Mouse (Mus musculus): Measurements from ENCODE around the gene Scn4a. TPM values are rescaled to one million over a fixed set of nuclear protein-coding genes. Genes with fewer than 3 reads are reported as not detected.
"Not testable (repeated sequence)": the region's sequence is repeated elsewhere in the genome, so short reads cannot be mapped to it uniquely, and the experiment has no call there.

Gene Scn4a
- total and polyA plus RNA-seq, 2 experiments from 2014 or later: 0.02 TPM; not detected in 1

- Histone ChIP-seq H3K4me3 (ENCODE audit: low read depth, low read length) (no peak overlapping the region), H3K27me3 (ENCODE audit: insufficient read depth, low read length) (no peaks in the 10 kb centered on the region), H3K36me3 (ENCODE audit: insufficient read depth, low read length) (no peaks in the 10 kb centered on the region), H3K9me3 (ENCODE audit: low read length) (no peaks in the 10 kb centered on the region), H3K9ac (replicated peaks; ENCODE audit: low read length, poor library complexity, severe bottlenecking) (no peak overlapping the region), H3K27ac (ENCODE audit: low read depth, low read length) (no peak overlapping the region), H3K4me2 (ENCODE audit: low read depth, low read length, poor library complexity, severe bottlenecking) (no peak overlapping the region), H3K4me1 (ENCODE audit: insufficient read depth, low read length) (no peaks in the 10 kb centered on the region)
- WGBS: 84% methylated on average over 9 of the region's 9 CpGs
- DNase-seq (ENCODE audit: low spot score): no peak
- no peak for ATAC-seq (ENCODE audit: low FRiP score)
- no peak for TF ChIP-seq CTCF (IDR thresholded peaks at IDR 0.05)
These were observed 12.0 kb downstream of the Scn4a start for GRCm38 (mm10) chr11:106340990-106341520.

GRCm38 (mm10) chr11:106339323-106339722 lies 13.8 kb downstream of the Scn4a start:
- not testable (repeated sequence) for H3K4me1 ChIP-seq (ENCODE audit: insufficient read depth, low read length); DNase-seq (ENCODE audit: low spot score); H3K36me3 ChIP-seq (ENCODE audit: insufficient read depth, low read length); H3K9ac ChIP-seq (replicated peaks; ENCODE audit: low read length, poor library complexity, severe bottlenecking); ATAC-seq (ENCODE audit: low FRiP score); H3K4me3 ChIP-seq (ENCODE audit: low read depth, low read length); H3K4me2 ChIP-seq (ENCODE audit: low read depth, low read length, poor library complexity, severe bottlenecking); H3K27ac ChIP-seq (ENCODE audit: low read depth, low read length); H3K27me3 ChIP-seq (ENCODE audit: insufficient read depth, low read length); H3K9me3 ChIP-seq (ENCODE audit: low read length)
- 90% methylated on average over 4 of the region's 4 CpGs for WGBS

- Histone ChIP-seq H3K9me3 (ENCODE audit: low read length) (no peaks in the 10 kb centered on the region), H3K4me1 (ENCODE audit: insufficient read depth, low read length) (no peaks in the 10 kb centered on the region), H3K27ac (ENCODE audit: low read depth, low read length) (no peak overlapping the region), H3K9ac (replicated peaks; ENCODE audit: low read length, poor library complexity, severe bottlenecking) (no peak overlapping the region), H3K36me3 (ENCODE audit: insufficient read depth, low read length) (no peaks in the 10 kb centered on the region), H3K4me3 (ENCODE audit: low read depth, low read length) (no peak overlapping the region), H3K27me3 (ENCODE audit: insufficient read depth, low read length) (no peaks in the 10 kb centered on the region), H3K4me2 (ENCODE audit: low read depth, low read length, poor library complexity, severe bottlenecking) (no peak overlapping the region)
- DNase-seq (ENCODE audit: low spot score): no peak
- TF ChIP-seq CTCF (IDR thresholded peaks at IDR 0.05): no peak
- no peak for ATAC-seq (ENCODE audit: low FRiP score)
- 74% methylated on average over 7 of the region's 7 CpGs for WGBS
These were observed 14.2 kb downstream of the Scn4a start for GRCm38 (mm10) chr11:106338870-106339269.

GRCm38 (mm10) chr11:106338029-106338428 lies 15.1 kb downstream of the Scn4a start:
- Histone ChIP-seq H3K36me3 (ENCODE audit: insufficient read depth, low read length) (no peaks in the 10 kb centered on the region), H3K27ac (ENCODE audit: low read depth, low read length) (no peak overlapping the region), H3K4me3 (ENCODE audit: low read depth, low read length) (no peak overlapping the region), H3K4me1 (ENCODE audit: insufficient read depth, low read length) (no peaks in the 10 kb centered on the region), H3K4me2 (ENCODE audit: low read depth, low read length, poor library complexity, severe bottlenecking) (no peak overlapping the region), H3K9ac (replicated peaks; ENCODE audit: low read length, poor library complexity, severe bottlenecking) (no peak overlapping the region), H3K9me3 (ENCODE audit: low read length) (no peaks in the 10 kb centered on the region), H3K27me3 (ENCODE audit: insufficient read depth, low read length) (no peaks in the 10 kb centered on the region)
- no peak for ATAC-seq (ENCODE audit: low FRiP score)
- DNase-seq (ENCODE audit: low spot score): no peak
- no peak for TF ChIP-seq CTCF (IDR thresholded peaks at IDR 0.05)
- 74% methylated on average over 5 of the region's 5 CpGs for WGBS

GRCm38 (mm10) chr11:106334066-106334465 lies 19.0 kb downstream of the Scn4a start:
- DNase-seq (ENCODE audit: low spot score) (no peak), ATAC-seq (ENCODE audit: low FRiP score) (no peak)
- H3K4me3 ChIP-seq (ENCODE audit: low read depth, low read length): no peak overlapping the region
- H3K9ac ChIP-seq (replicated peaks; ENCODE audit: low read length, poor library complexity, severe bottlenecking): no peak overlapping the region
- H3K27me3 ChIP-seq (ENCODE audit: insufficient read depth, low read length): no peaks in the 10 kb centered on the region
- no peaks in the 10 kb centered on the region for H3K4me1 ChIP-seq (ENCODE audit: insufficient read depth, low read length)
- no peaks in the 10 kb centered on the region for H3K36me3 ChIP-seq (ENCODE audit: insufficient read depth, low read length)
- no peak overlapping the region for H3K27ac ChIP-seq (ENCODE audit: low read depth, low read length)
- no peak overlapping the region for H3K4me2 ChIP-seq (ENCODE audit: low read depth, low read length, poor library complexity, severe bottlenecking)
- whole genome bisulfite sequencing: 18% methylated on average over 2 of the region's 2 CpGs
- H3K9me3 ChIP-seq (ENCODE audit: low read length): no peaks in the 10 kb centered on the region
- no peak for TF ChIP-seq CTCF (IDR thresholded peaks at IDR 0.05)

- H3K27me3 ChIP-seq (ENCODE audit: insufficient read depth, low read length): no peaks in the 10 kb centered on the region
- no peak overlapping the region for H3K27ac ChIP-seq (ENCODE audit: low read depth, low read length)
- no peak overlapping the region for H3K4me2 ChIP-seq (ENCODE audit: low read depth, low read length, poor library complexity, severe bottlenecking)
- no peak overlapping the region for H3K4me3 ChIP-seq (ENCODE audit: low read depth, low read length)
- TF ChIP-seq CTCF (IDR thresholded peaks at IDR 0.05): no peak
- WGBS: 57% methylated on average over 4 of the region's 4 CpGs
- H3K9me3 ChIP-seq (ENCODE audit: low read length): no peaks in the 10 kb centered on the region
- DNase-seq (ENCODE audit: low spot score): no peak
- H3K4me1 ChIP-seq (ENCODE audit: insufficient read depth, low read length): no peaks in the 10 kb centered on the region
- no peaks in the 10 kb centered on the region for H3K36me3 ChIP-seq (ENCODE audit: insufficient read depth, low read length)
- no peak for ATAC-seq (ENCODE audit: low FRiP score)
- H3K9ac ChIP-seq (replicated peaks; ENCODE audit: low read length, poor library complexity, severe bottlenecking): no peak overlapping the region
These were observed 20.6 kb downstream of the Scn4a start for GRCm38 (mm10) chr11:106332458-106332857.
